Mouse (Mus musculus) embryo, embryonic 9.5 days (tissue): ENCODE results near the gene Atg101.
A peak's percentile ranks its signal among the peaks of the same experiment; 100 is the strongest.

Experiments
- DNase-seq: peaks from one replicate; pipeline ENCODE4 v3.0.0-alpha.2; 2017; ENCODE audit errors: extremely low spot score

Gene Atg101

DNA sequence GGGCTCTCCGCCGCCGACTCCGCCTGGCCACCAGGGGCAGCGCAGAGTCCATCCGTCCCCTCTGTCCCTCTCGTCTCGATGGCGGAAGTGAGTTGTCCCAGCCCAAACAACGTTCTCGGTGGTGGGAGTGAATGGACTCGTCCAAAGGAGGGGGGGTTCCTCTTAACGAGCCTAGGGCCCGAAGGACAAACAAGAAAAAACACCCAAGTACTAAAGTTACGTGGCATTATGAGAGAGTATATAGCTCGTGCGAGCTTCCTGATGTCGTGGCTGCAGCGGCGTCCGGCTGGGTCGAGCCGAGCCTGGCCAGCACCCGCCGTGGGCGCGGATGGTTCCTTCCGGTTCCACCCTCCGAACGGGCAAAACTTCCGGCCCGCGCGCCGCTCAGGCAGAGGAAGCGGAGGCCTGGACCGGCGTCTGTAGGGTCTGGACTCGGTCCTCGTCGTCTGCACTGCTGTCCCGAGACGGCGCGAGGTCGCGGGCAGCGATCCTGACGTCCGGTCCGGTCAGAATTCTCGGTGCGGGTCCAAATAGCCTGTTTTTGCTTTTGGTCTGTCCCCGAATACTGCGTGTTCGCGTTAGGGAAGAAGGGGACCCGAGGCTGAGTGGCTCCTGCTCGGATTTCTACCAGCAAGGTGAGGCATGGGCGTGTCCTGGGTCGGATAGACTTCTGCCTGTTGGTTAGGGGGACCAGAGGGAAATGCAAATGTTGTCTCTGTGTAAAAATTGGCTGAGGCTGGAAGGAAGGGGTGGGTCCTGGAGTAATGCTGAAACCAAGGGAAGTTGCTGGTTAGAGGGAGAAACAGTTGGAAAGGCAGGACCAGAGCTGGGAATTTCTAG lies at the start of gene Atg101:
Gene Atg101 (plus strand): TSS at position 362 of the 840 bp plus-strand sequence.
- DNase-seq: peak; percentile 94

GRCm38 (mm10) chr15:101234611-101235341 lies 49.3 kb upstream of the Atg101 start:
- DNase-seq: no peak

GRCm38 (mm10) chr15:101235342-101235698 lies 48.8 kb upstream of the Atg101 start:
- DNase-seq: no peak

DNA sequence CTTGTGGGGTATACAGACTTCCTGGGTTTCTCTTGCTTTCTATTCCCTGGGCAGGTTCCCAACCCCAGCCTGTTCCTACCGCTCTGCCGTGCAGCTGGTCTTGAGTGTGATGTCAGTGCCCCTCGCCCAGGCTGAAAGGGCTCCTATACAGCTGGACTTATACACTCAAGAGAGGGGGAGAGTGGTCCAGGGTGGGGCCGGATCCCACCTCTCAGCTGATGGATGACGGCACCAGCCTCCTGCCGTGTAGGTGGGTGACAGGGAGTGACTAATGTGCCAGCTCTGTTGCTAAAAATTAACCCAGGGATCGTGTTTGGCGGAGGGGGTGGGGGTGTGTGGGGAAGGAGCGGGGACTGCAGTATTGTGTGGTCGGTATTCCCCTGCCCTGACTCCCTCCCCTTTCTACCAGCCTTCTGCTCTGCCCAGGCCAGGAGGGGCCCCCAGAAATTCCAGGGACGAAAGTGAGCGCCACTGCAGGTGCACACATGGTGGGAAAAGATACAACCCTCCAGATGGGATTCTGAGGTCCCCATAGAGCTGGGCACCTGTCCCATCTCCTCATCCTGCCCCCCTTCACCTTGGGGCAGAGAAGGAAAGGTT lies 48.2 kb upstream of the Atg101 start:
- DNase-seq: no peak

GRCm38 (mm10) chr15:101236878-101237277 lies 47.2 kb upstream of the Atg101 start:
- DNase-seq: peak; percentile 78

DNA sequence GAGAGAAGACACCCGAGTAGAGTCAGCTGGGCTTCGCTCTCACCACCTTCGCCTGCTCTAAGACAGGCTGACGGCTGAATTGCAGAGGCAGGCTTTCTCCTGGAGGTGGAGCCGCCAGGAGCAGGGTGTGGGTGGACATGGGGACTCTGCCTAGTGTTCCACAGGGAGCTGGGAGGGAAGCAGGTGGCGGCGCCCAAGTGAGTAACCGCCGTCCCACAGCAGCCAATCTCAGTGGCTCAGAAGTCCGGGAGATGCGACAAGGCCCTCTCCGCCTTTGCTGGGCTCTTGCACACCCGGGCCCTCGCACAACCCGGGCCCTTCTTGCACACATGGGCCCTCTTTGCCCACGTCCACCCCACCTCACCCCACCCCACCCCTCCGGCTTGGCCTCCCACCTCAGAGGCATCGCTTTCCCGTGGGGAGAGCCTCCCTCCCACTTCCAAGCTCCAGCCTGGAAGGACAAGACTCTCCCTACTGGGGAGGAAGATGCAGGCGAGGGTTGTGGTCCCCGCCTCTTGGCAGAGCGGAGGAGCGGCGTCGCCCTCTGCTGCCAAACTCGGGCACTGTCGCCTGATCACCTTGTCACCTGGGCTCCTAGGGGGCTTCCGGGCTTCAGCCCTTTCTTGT lies 45.1 kb upstream of the Atg101 start:
- peak; percentile 70 for DNase-seq

- no peak for DNase-seq
Measured at GRCm38 (mm10) chr15:101239821-101240220, 44.3 kb upstream of the Atg101 start.

GRCm38 (mm10) chr15:101240799-101241204 lies 43.3 kb upstream of the Atg101 start:
- DNase-seq: peak; percentile 80

DNA sequence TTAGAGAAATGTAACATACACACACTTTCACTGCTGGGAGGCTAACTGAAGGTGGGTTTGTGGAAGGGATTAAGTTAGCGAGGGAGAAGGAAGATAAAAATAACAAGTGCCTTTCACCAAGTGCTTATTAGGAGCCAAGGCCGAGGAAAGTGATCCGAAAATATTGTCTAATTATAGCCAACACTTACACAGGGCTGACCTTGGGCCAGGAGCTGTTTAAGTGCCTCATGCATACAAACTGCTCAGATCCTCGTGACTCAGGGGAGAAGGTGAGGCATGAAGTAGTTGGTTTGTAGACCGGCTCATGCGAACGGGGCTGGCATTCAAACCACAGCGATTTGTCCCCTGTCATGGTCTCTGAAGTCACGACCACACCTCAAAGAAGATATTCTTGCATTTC lies 42.8 kb upstream of the Atg101 start:
- DNase-seq: no peak

- no peak for DNase-seq
Measured at GRCm38 (mm10) chr15:101241853-101242252, 42.2 kb upstream of the Atg101 start.

GRCm38 (mm10) chr15:101242645-101243044 lies 41.4 kb upstream of the Atg101 start:
- DNase-seq: no peak

DNA sequence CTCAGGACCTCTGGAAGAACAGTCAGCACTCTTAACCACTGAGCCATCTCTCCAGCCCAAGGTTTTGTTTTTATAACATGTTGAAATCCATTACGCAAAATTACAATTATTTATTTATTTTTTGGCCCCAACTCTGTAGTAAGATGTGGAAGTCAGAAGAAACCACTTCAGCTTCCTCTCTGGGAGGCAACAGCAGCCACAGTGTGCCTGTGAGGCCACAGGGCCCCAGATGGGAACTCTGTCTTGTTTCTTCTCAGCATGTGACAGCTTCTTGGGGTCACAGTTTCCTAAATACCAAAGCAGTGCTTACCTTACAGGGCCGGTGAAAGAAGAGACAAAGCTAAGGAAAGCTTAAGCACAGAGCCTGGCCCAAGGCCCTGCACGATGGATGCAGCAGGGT lies 40.1 kb upstream of the Atg101 start:
- DNase-seq: no peak

GRCm38 (mm10) chr15:101246231-101247154 lies 37.6 kb upstream of the Atg101 start:
- peak; percentile 95 for DNase-seq

DNA sequence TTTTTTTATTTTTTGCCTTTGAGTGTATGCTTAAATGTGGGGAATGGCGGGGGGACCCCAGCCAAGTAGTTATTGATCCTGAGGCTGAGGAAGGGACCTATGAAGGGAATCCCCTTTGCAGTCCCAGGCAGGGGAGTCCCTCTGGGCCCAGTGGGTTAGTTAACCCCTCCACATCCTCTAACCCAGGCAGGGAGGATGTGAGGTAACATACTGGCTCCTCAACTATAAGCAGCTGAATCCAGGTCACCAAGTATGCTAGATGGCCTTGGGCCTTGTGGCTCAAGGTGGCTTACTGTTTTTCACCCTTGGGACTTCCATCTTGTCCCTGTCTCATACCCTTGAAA lies 36.9 kb upstream of the Atg101 start:
- DNase-seq: no peak

- DNase-seq: no peak
Measured at GRCm38 (mm10) chr15:101248029-101248710, 35.9 kb upstream of the Atg101 start.

DNA sequence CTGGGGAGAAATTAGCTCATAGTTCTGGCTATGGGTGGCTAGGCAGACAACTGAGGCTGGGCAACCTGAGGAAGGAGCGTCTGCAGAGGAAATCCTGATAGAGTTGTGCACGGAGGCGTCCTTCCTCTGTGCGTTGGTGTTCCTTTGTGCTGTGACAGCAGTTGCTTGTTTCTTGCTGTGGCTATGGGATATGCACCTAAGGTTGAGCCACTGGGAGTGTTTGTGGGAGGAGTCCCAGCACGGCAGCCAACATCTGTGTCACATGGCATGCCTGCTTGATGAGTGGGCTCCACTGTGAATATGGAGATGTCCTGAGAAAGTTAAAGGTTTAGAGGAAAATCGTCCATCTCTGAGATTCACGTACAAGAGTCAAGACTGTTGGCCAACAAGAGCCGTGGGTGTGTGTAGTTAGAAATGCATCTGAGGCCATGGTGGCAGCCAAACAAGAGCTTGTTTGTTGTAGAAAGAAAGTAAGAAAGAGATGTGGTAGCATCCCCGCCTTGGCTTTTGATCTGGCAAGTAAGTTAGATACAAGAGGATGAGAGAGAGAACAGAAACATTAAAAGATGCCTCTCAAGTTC lies 33.8 kb upstream of the Atg101 start:
- DNase-seq: no peak

DNA sequence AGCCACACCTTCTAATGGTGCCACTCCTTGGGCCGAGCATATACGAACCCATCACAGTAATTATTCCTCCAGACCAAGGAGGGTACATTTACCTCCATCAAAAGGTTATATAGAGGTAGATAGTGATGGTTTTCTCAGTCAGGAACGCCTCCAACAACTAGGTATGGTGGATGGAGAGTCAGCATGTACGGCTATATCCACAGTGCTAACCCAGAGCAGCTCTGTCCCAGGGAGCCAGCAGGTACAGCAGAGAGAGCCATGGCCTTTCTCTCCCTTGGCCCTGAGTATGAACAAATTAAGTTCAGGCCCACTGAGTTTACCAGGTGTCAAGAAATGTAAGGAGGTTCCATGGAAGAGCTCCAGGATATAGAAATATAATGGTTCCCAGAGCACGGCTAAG lies 32.1 kb upstream of the Atg101 start:
- no peak for DNase-seq

GRCm38 (mm10) chr15:101252614-101253013 lies 31.5 kb upstream of the Atg101 start:
- DNase-seq: no peak

- DNase-seq: no peak
Measured at GRCm38 (mm10) chr15:101253563-101253885, 30.5 kb upstream of the Atg101 start.
